Mouse (Mus musculus) adrenal gland (tissue): ENCODE measurements around the gene Ackr3.

Experiments used
- intact Hi-C: fragments of 180-260 bp; cut with DNase I; formaldehyde crosslinking; loops from one replicate; pipeline ENCODE4 v1.15.1; 2025
- long read RNA-seq, 2 experiments: library from polyadenylated mRNA; unstranded; transcript quantifications; one replicate each; pipeline ENCODE4 v2.0.0; 2020; ENCODE audit warnings: borderline replicate concordance in 1 of 2; ENCODE audit not compliant: insufficient replicate concordance in 1 of 2

Gene Ackr3
- long read RNA-seq, experiment 1, transcript Ackr3-201 (2 exons, 3,065 nt), result major isoform, 6 of 43 reads
- long read RNA-seq, experiment 1, partial matches to known transcripts, result 0 of 43 reads
- long read RNA-seq, experiment 1, other reads (novel, unspliced or antisense), result 37 of 43 reads
- long read RNA-seq, experiment 2, partial matches to known transcripts, result 0 of 7 reads
- long read RNA-seq, experiment 2, other reads (novel, unspliced or antisense), result 6 of 7 reads

- intact Hi-C loops, result loop anchor here (2.0 kb wide), 2 partner anchors 143 to 387 kb away; no protein-coding TSS in a partner anchor
Observed at GRCm38 (mm10) chr1:90203783-90204690, at the start of gene Ackr3. Ackr3 (plus strand) TSS chr1:90203980.

- intact Hi-C loops, result no loop called here
Observed at GRCm38 (mm10) chr1:90156589-90156988, 47.2 kb upstream of the Ackr3 start.

GRCm38 (mm10) chr1:90159927-90160326 is 43.9 kb upstream of the Ackr3 start:
- intact Hi-C loops, result no loop called here

GRCm38 (mm10) chr1:90161623-90162022 is 42.2 kb upstream of the Ackr3 start:
- intact Hi-C loops, result no loop called here

- intact Hi-C loops, result no loop called here
Observed at GRCm38 (mm10) chr1:90162379-90162857, 41.4 kb upstream of the Ackr3 start.

- intact Hi-C loops, result no loop called here
Observed at GRCm38 (mm10) chr1:90163161-90163560, 40.6 kb upstream of the Ackr3 start.

GRCm38 (mm10) chr1:90164319-90164718 is 39.5 kb upstream of the Ackr3 start:
- intact Hi-C loops, result no loop called here

GRCm38 (mm10) chr1:90174338-90174737 is 29.4 kb upstream of the Ackr3 start:
- intact Hi-C loops, result no loop called here

- intact Hi-C loops, result no loop called here
Observed at GRCm38 (mm10) chr1:90176223-90176622, 27.6 kb upstream of the Ackr3 start.

GRCm38 (mm10) chr1:90177565-90177964 is 26.2 kb upstream of the Ackr3 start:
- intact Hi-C loops, result no loop called here

GRCm38 (mm10) chr1:90177978-90178377 is 25.8 kb upstream of the Ackr3 start:
- intact Hi-C loops, result no loop called here

- intact Hi-C loops, result no loop called here
Observed at GRCm38 (mm10) chr1:90180479-90180878, 23.3 kb upstream of the Ackr3 start.

- intact Hi-C loops, result no loop called here
Observed at GRCm38 (mm10) chr1:90180966-90181699, 22.6 kb upstream of the Ackr3 start.

GRCm38 (mm10) chr1:90182521-90182920 is 21.3 kb upstream of the Ackr3 start:
- intact Hi-C loops, result no loop called here

- intact Hi-C loops, result no loop called here
Observed at GRCm38 (mm10) chr1:90183602-90184001, 20.2 kb upstream of the Ackr3 start.

GRCm38 (mm10) chr1:90186173-90186572 is 17.6 kb upstream of the Ackr3 start:
- intact Hi-C loops, result no loop called here

- intact Hi-C loops, result no loop called here
Observed at GRCm38 (mm10) chr1:90186874-90187273, 16.9 kb upstream of the Ackr3 start.

- intact Hi-C loops, result no loop called here
Observed at GRCm38 (mm10) chr1:90189046-90189445, 14.7 kb upstream of the Ackr3 start.

- intact Hi-C loops, result no loop called here
Observed at GRCm38 (mm10) chr1:90201246-90201645, 2.5 kb upstream of the Ackr3 start.

GRCm38 (mm10) chr1:90201655-90202054 is 2.1 kb upstream of the Ackr3 start:
- intact Hi-C loops, result loop anchor here (2.0 kb wide), 2 partner anchors 141 to 389 kb away; no protein-coding TSS in a partner anchor

- intact Hi-C loops, result loop anchor here (2.0 kb wide), 2 partner anchors 142 to 388 kb away; no protein-coding TSS in a partner anchor
Observed at GRCm38 (mm10) chr1:90202207-90202978, 1.4 kb upstream of the Ackr3 start.
